Mouse (Mus musculus): ENCODE data around the gene Rnls. TPM values are rescaled to one million over a fixed set of nuclear protein-coding genes. Genes with fewer than 3 reads are reported as not detected.

The Rnls gene
- polyA plus RNA-seq, 1 experiment from 2014 or later = 10.0 TPM

GRCm38 (mm10) chr19:33270231-33270630 lies 121.9 kb downstream of the Rnls start:
- Histone ChIP-seq H3K36me3 (ENCODE audit: control insufficient read depth, insufficient read depth, low read length) (no peaks in the 10 kb centered on the region), H3K27ac (ENCODE audit: low read depth, low read length) (no peak overlapping the region), H3K27me3 (replicated peaks; ENCODE audit: control insufficient read depth, insufficient read depth, low read length) (no peaks in the 10 kb centered on the region), H3K9me3 (ENCODE audit: control insufficient read depth, low read length) (no peaks in the 10 kb centered on the region), H3K4me3 (ENCODE audit: low read length) (no peak overlapping the region), H3K4me1 (ENCODE audit: control insufficient read depth, insufficient read depth, low read depth, low read length) (no peaks in the 10 kb centered on the region), H3K9ac (ENCODE audit: low read depth, low read length) (no peak overlapping the region), H3K4me2 (ENCODE audit: low read length) (no peak overlapping the region)
- WGBS = 88% methylated on average over 2 of the region's 2 CpGs
- no peak for ATAC-seq

GRCm38 (mm10) chr19:33268044-33268443 lies 124.1 kb downstream of the Rnls start:
- no peaks in the 10 kb centered on the region for H3K27me3 ChIP-seq (replicated peaks; ENCODE audit: control insufficient read depth, insufficient read depth, low read length)
- H3K4me2 ChIP-seq (ENCODE audit: low read length) = no peak overlapping the region
- ATAC-seq = no peak
- no peak overlapping the region for H3K27ac ChIP-seq (ENCODE audit: low read depth, low read length)
- no peaks in the 10 kb centered on the region for H3K4me1 ChIP-seq (ENCODE audit: control insufficient read depth, insufficient read depth, low read depth, low read length)
- no peak overlapping the region for H3K9ac ChIP-seq (ENCODE audit: low read depth, low read length)
- no peaks in the 10 kb centered on the region for H3K36me3 ChIP-seq (ENCODE audit: control insufficient read depth, insufficient read depth, low read length)
- no peak overlapping the region for H3K4me3 ChIP-seq (ENCODE audit: low read length)
- no peaks in the 10 kb centered on the region for H3K9me3 ChIP-seq (ENCODE audit: control insufficient read depth, low read length)
- WGBS = 84% methylated on average over 14 of the region's 14 CpGs

GRCm38 (mm10) chr19:33265245-33265644 lies 126.8 kb downstream of the Rnls start:
- WGBS = 25% methylated on average over 2 of the region's 2 CpGs
- Histone ChIP-seq H3K4me1 (ENCODE audit: control insufficient read depth, insufficient read depth, low read depth, low read length) (no peaks in the 10 kb centered on the region), H3K4me3 (ENCODE audit: low read length) (no peak overlapping the region), H3K9me3 (ENCODE audit: control insufficient read depth, low read length) (no peaks in the 10 kb centered on the region), H3K36me3 (ENCODE audit: control insufficient read depth, insufficient read depth, low read length) (no peaks in the 10 kb centered on the region), H3K9ac (ENCODE audit: low read depth, low read length) (no peak overlapping the region), H3K27me3 (replicated peaks; ENCODE audit: control insufficient read depth, insufficient read depth, low read length) (no peaks in the 10 kb centered on the region), H3K4me2 (ENCODE audit: low read length) (no peak overlapping the region), H3K27ac (ENCODE audit: low read depth, low read length) (no peak overlapping the region)
- ATAC-seq = no peak

GRCm38 (mm10) chr19:33264224-33264993 lies 127.7 kb downstream of the Rnls start:
- H3K36me3 ChIP-seq (ENCODE audit: control insufficient read depth, insufficient read depth, low read length) = no peaks in the 10 kb centered on the region
- H3K9ac ChIP-seq (ENCODE audit: low read depth, low read length) = no peak overlapping the region
- WGBS = 51% methylated on average over 3 of the region's 3 CpGs
- no peak for ATAC-seq
- H3K27me3 ChIP-seq (replicated peaks; ENCODE audit: control insufficient read depth, insufficient read depth, low read length) = no peaks in the 10 kb centered on the region
- no peak overlapping the region for H3K4me3 ChIP-seq (ENCODE audit: low read length)
- H3K27ac ChIP-seq (ENCODE audit: low read depth, low read length) = no peak overlapping the region
- no peak overlapping the region for H3K4me2 ChIP-seq (ENCODE audit: low read length)
- H3K9me3 ChIP-seq (ENCODE audit: control insufficient read depth, low read length) = no peaks in the 10 kb centered on the region
- no peaks in the 10 kb centered on the region for H3K4me1 ChIP-seq (ENCODE audit: control insufficient read depth, insufficient read depth, low read depth, low read length)

GRCm38 (mm10) chr19:33262421-33262820 lies 129.7 kb downstream of the Rnls start:
- 83% methylated on average over 2 of the region's 2 CpGs for WGBS
- Histone ChIP-seq H3K9me3 (ENCODE audit: control insufficient read depth, low read length) (no peaks in the 10 kb centered on the region), H3K9ac (ENCODE audit: low read depth, low read length) (no peak overlapping the region), H3K4me2 (ENCODE audit: low read length) (no peak overlapping the region), H3K4me3 (ENCODE audit: low read length) (no peak overlapping the region), H3K4me1 (ENCODE audit: control insufficient read depth, insufficient read depth, low read depth, low read length) (no peaks in the 10 kb centered on the region), H3K27ac (ENCODE audit: low read depth, low read length) (no peak overlapping the region), H3K27me3 (replicated peaks; ENCODE audit: control insufficient read depth, insufficient read depth, low read length) (no peaks in the 10 kb centered on the region), H3K36me3 (ENCODE audit: control insufficient read depth, insufficient read depth, low read length) (no peaks in the 10 kb centered on the region)
- no peak for ATAC-seq

- Histone ChIP-seq H3K4me1 (ENCODE audit: control insufficient read depth, insufficient read depth, low read depth, low read length) (no peaks in the 10 kb centered on the region), H3K9me3 (ENCODE audit: control insufficient read depth, low read length) (no peaks in the 10 kb centered on the region), H3K4me2 (ENCODE audit: low read length) (no peak overlapping the region), H3K4me3 (ENCODE audit: low read length) (no peak overlapping the region), H3K27ac (ENCODE audit: low read depth, low read length) (no peak overlapping the region), H3K36me3 (ENCODE audit: control insufficient read depth, insufficient read depth, low read length) (no peaks in the 10 kb centered on the region), H3K27me3 (replicated peaks; ENCODE audit: control insufficient read depth, insufficient read depth, low read length) (no peaks in the 10 kb centered on the region), H3K9ac (ENCODE audit: low read depth, low read length) (no peak overlapping the region)
- 83% methylated on average over 1 of the region's 1 CpGs for WGBS
- no peak for ATAC-seq
These were observed 132.9 kb downstream of the Rnls start for GRCm38 (mm10) chr19:33259164-33259563.

- Histone ChIP-seq H3K4me1 (ENCODE audit: control insufficient read depth, insufficient read depth, low read depth, low read length) (no peaks in the 10 kb centered on the region), H3K9me3 (ENCODE audit: control insufficient read depth, low read length) (no peaks in the 10 kb centered on the region), H3K4me3 (ENCODE audit: low read length) (no peak overlapping the region), H3K27me3 (replicated peaks; ENCODE audit: control insufficient read depth, insufficient read depth, low read length) (no peaks in the 10 kb centered on the region), H3K4me2 (ENCODE audit: low read length) (no peak overlapping the region), H3K27ac (ENCODE audit: low read depth, low read length) (no peak overlapping the region), H3K36me3 (ENCODE audit: control insufficient read depth, insufficient read depth, low read length) (no peaks in the 10 kb centered on the region), H3K9ac (ENCODE audit: low read depth, low read length) (no peak overlapping the region)
- ATAC-seq = no peak
- 63% methylated on average over 5 of the region's 5 CpGs for WGBS
These were observed 138.2 kb downstream of the Rnls start for GRCm38 (mm10) chr19:33253893-33254292.

GRCm38 (mm10) chr19:33252226-33252625 lies 139.9 kb downstream of the Rnls start:
- Histone ChIP-seq H3K4me3 (ENCODE audit: low read length) (no peak overlapping the region), H3K9me3 (ENCODE audit: control insufficient read depth, low read length) (no peaks in the 10 kb centered on the region), H3K27me3 (replicated peaks; ENCODE audit: control insufficient read depth, insufficient read depth, low read length) (no peaks in the 10 kb centered on the region), H3K4me1 (ENCODE audit: control insufficient read depth, insufficient read depth, low read depth, low read length) (no peaks in the 10 kb centered on the region), H3K36me3 (ENCODE audit: control insufficient read depth, insufficient read depth, low read length) (no peaks in the 10 kb centered on the region), H3K27ac (ENCODE audit: low read depth, low read length) (no peak overlapping the region), H3K9ac (ENCODE audit: low read depth, low read length) (no peak overlapping the region), H3K4me2 (ENCODE audit: low read length) (no peak overlapping the region)
- no peak for ATAC-seq
- 89% methylated on average over 5 of the region's 5 CpGs for WGBS

GRCm38 (mm10) chr19:33244196-33244595 lies 147.9 kb downstream of the Rnls start:
- Histone ChIP-seq H3K4me1 (ENCODE audit: control insufficient read depth, insufficient read depth, low read depth, low read length) (no peaks in the 10 kb centered on the region), H3K27me3 (replicated peaks; ENCODE audit: control insufficient read depth, insufficient read depth, low read length) (no peaks in the 10 kb centered on the region), H3K9me3 (ENCODE audit: control insufficient read depth, low read length) (no peaks in the 10 kb centered on the region), H3K36me3 (ENCODE audit: control insufficient read depth, insufficient read depth, low read length) (no peaks in the 10 kb centered on the region), H3K9ac (ENCODE audit: low read depth, low read length) (no peak overlapping the region), H3K4me2 (ENCODE audit: low read length) (no peak overlapping the region), H3K27ac (ENCODE audit: low read depth, low read length) (no peak overlapping the region), H3K4me3 (ENCODE audit: low read length) (no peak overlapping the region)
- WGBS = 79% methylated on average over 2 of the region's 2 CpGs
- ATAC-seq = no peak

All from hindbrain, embryonic 16.5 days (tissue).